Mouse (Mus musculus) forebrain, embryonic 10.5 days (tissue): ENCODE results near the gene Pbx1. TPM values are rescaled to one million over a fixed set of nuclear protein-coding genes. Genes with fewer than 3 reads are reported as not detected.

ENCODE experiments used
- DNase-seq: peaks from one replicate; pipeline ENCODE4 v3.0.0-alpha.2; 2017; ENCODE audit warnings: low spot score; ENCODE audit errors: extremely low spot score
- H3K27ac ChIP-seq: fragments of 300-500 bp; sonication (generic); 2 replicates; pipeline ENCODE4 v1.5.1; 2016; ENCODE audit warnings: mild to moderate bottlenecking
- H3K27me3 ChIP-seq: fragments of 300-500 bp; sonication (generic); 2 replicates; pipeline ENCODE4 v1.6.1; 2016; ENCODE audit warnings: mild to moderate bottlenecking; ENCODE audit not compliant: poor library complexity, severe bottlenecking
- H3K36me3 ChIP-seq: fragments of 300-500 bp; sonication (generic); replicated peaks from 2 replicates; pipeline ENCODE4 v1.6.1; 2016; ENCODE audit warnings: mild to moderate bottlenecking, moderate library complexity
- H3K4me1 ChIP-seq: fragments of 300-500 bp; sonication (generic); 2 replicates; pipeline ENCODE4 v1.6.1; 2016
- H3K4me3 ChIP-seq: fragments of 300-500 bp; sonication (generic); 2 replicates; pipeline ENCODE4 v1.5.1; 2016; ENCODE audit warnings: mild to moderate bottlenecking, moderate library complexity
- H3K9me3 ChIP-seq: fragments of 300-500 bp; sonication (generic); 2 replicates; pipeline ENCODE4 v1.6.1; 2016; ENCODE audit warnings: mild to moderate bottlenecking, moderate library complexity
- WGBS: fragments of 180-500 bp; shearing (Covaris S2); methylation state at CpG from one replicate; pipeline ENCODE4 v1.1.7; 2016; 5-methylcytosine and 5-hydroxymethylcytosine counted together
- polyA plus RNA-seq: library from polyadenylated mRNA; unstranded; fragments of >200 nt; fragmentation: Nextera tagmentation; extraction: Ambion mirVana; gene quantifications from 2 replicates; pipeline ENCODE4 v1.2.1, GENCODE M21; 2016

Gene Pbx1
- polyA plus RNA-seq, 1 experiment from 2014 or later = 38.2 TPM

GRCm38 (mm10) chr1:168344918-168345317 is 87.2 kb downstream of the Pbx1 start:
- Histone ChIP-seq H3K27me3 (no peaks in the 10 kb centered on the region), H3K27ac (no peak overlapping the region), H3K4me3 (no peak overlapping the region), H3K36me3 (peaks cover 2% of the 10 kb centered on the region), H3K4me1 (peaks cover 78% of the 10 kb centered on the region), H3K9me3 (no peaks in the 10 kb centered on the region)
- DNase-seq = no peak
- WGBS = 90% methylated on average over 8 of the region's 8 CpGs

DNA sequence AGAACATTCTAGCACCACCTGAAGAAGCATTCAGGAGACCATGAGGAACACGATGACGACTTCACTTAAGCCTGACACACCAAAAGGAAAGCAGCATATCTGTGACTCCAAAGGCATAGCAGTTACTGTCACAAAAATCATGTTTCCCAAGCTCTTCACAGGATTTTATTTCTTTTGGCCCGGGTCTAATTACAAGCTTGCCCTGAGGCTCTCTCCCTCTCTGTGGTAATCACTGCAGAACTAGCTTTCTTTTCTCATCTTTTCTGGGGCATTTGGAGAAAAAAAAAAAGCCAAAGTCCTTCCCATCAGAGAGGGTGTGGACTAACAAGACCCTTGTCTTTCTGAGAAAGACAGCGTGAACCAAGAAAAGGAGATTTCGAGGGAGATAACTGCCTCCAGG is 87.8 kb downstream of the Pbx1 start:
- no peak for DNase-seq
- Histone ChIP-seq H3K4me1 (peaks cover 76% of the 10 kb centered on the region), H3K4me3 (no peak overlapping the region), H3K9me3 (no peaks in the 10 kb centered on the region), H3K27ac (no peak overlapping the region), H3K36me3 (peaks cover 2% of the 10 kb centered on the region; the same call in 1 of the 2 replicates), H3K27me3 (no peaks in the 10 kb centered on the region)
- 82% methylated on average over 5 of the region's 5 CpGs for WGBS

DNA sequence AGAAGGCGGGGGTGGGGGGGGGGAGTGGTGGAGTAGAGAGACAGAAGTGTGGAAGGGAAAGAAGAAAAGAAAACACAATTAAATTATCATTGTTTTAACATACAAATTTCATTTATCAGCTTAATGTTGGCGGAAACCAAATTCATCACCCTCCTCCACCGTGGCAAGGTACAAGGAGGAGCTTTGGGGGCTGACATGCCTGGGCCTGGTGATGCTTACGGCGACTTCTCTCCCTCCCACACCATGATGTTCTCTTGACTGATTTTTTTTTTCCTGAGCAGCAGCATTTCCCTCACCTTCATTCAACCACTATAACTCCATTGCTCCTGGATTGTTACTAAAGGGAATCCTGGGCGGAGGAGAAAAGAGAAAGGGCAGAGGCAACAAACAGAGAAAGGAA is 89.8 kb downstream of the Pbx1 start:
- 43% methylated on average over 6 of the region's 6 CpGs for WGBS
- DNase-seq = no peak
- Histone ChIP-seq H3K36me3 (peaks cover 9% of the 10 kb centered on the region), H3K27ac (peak overlapping the region; percentile 48), H3K4me1 (peaks cover 64% of the 10 kb centered on the region), H3K4me3 (no peak overlapping the region; the same call in 1 of the 2 replicates), H3K9me3 (no peaks in the 10 kb centered on the region), H3K27me3 (no peaks in the 10 kb centered on the region)

- 22% methylated on average over 12 of the region's 12 CpGs for WGBS
- no peaks in the 10 kb centered on the region for H3K27me3 ChIP-seq
- no peaks in the 10 kb centered on the region for H3K9me3 ChIP-seq
- DNase-seq = no peak
- H3K4me3 ChIP-seq = no peak overlapping the region; the same call in 1 of the 2 replicates
- H3K27ac ChIP-seq = peak overlapping the region; percentile 48
- H3K4me1 ChIP-seq = peaks cover 61% of the 10 kb centered on the region
- H3K36me3 ChIP-seq = peaks cover 9% of the 10 kb centered on the region
These were observed 90.2 kb downstream of the Pbx1 start for GRCm38 (mm10) chr1:168341863-168342262.

DNA sequence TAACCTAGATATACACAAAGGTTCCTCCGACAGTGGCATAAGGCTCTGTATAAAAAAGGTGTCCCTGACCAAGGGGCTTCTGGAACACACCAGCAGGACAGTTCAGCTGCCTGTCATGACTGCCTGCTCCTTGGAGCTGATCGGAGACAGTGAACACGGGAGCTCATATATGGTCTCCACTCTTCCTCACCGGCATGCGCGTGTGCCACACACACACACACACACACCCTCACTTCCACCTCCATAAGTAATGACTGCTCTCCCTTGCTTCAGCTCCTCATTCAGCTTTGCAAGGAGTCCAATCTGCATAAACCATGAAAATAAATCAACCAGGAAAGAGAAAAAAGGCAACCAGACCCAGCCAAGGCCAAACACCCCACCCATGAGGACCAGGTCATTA is 90.7 kb downstream of the Pbx1 start:
- H3K4me3 ChIP-seq = no peak overlapping the region
- WGBS = 85% methylated on average over 6 of the region's 6 CpGs

GRCm38 (mm10) chr1:168336238-168336818 is 95.7 kb downstream of the Pbx1 start:
- H3K27ac ChIP-seq = no peak overlapping the region
- H3K36me3 ChIP-seq = peaks cover 50% of the 10 kb centered on the region
- peaks cover 3% of the 10 kb centered on the region; the same call in 1 of the 2 replicates for H3K9me3 ChIP-seq
- H3K27me3 ChIP-seq = no peaks in the 10 kb centered on the region
- H3K4me1 ChIP-seq = peaks cover 15% of the 10 kb centered on the region
- H3K4me3 ChIP-seq = no peak overlapping the region
- 94% methylated on average over 7 of the region's 7 CpGs for WGBS
- no peak for DNase-seq

More for the DNA sequence above, 90.7 kb downstream of the Pbx1 start:
- DNase-seq = no peak
- no peaks in the 10 kb centered on the region for H3K27me3 ChIP-seq
- no peaks in the 10 kb centered on the region for H3K9me3 ChIP-seq
- H3K4me1 ChIP-seq = peaks cover 57% of the 10 kb centered on the region
- H3K27ac ChIP-seq = peak overlapping the region; percentile 48
- peaks cover 9% of the 10 kb centered on the region for H3K36me3 ChIP-seq

DNA sequence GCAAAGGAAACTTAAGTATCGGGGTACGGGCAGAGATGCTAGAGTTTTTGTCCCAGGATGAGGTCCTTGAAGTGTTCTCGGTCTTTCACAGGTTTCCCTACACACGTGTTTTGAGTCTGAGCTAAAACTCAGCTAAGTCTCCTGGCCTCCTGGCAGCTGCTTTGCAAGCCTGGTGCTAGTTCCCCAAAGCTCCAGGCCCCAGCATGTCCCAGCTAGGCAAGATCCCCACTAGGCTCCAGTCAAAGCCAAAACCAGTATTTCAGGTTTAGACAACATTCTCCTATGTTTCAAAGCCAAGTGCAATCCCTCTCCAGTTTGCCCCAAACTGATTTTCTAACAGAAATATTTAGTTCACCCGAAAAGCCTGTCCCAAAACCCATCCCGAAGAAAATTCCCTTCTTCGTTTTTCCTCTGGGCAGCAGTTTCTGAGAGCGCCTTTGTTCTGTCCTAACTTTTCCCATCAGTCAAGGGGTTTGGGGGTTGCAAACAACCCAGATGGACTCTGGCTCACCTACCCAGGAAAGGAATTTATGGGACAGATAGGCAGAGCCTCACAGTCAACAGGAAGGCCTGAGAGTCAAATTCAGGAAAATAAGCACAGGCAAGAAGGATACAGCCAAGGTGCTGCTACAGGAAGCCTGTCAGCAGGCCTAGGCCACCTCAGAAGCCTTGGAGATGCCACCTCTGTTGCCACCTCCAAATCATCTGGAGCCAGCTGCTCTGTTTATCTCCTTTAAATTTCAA is 97.1 kb downstream of the Pbx1 start:
- Histone ChIP-seq H3K9me3 (peaks cover 3% of the 10 kb centered on the region; the same call in 1 of the 2 replicates), H3K4me3 (no peak overlapping the region), H3K27me3 (no peaks in the 10 kb centered on the region), H3K27ac (no peak overlapping the region), H3K36me3 (peaks cover 50% of the 10 kb centered on the region), H3K4me1 (peaks cover 24% of the 10 kb centered on the region)
- WGBS = 89% methylated on average over 8 of the region's 8 CpGs
- DNase-seq = no peak

- H3K36me3 ChIP-seq = peaks cover 46% of the 10 kb centered on the region
- WGBS = 92% methylated on average over 9 of the region's 9 CpGs
- H3K4me1 ChIP-seq = peaks cover 50% of the 10 kb centered on the region
- H3K4me3 ChIP-seq = no peak overlapping the region
- H3K27me3 ChIP-seq = no peaks in the 10 kb centered on the region
- DNase-seq = no peak
- H3K9me3 ChIP-seq = peaks cover 3% of the 10 kb centered on the region; the same call in 1 of the 2 replicates
- no peak overlapping the region for H3K27ac ChIP-seq
These were observed 100.0 kb downstream of the Pbx1 start for GRCm38 (mm10) chr1:168332056-168332455.

GRCm38 (mm10) chr1:168328236-168328605 is 103.8 kb downstream of the Pbx1 start:
- WGBS = 72% methylated on average over 3 of the region's 3 CpGs
- H3K36me3 ChIP-seq = peaks cover 15% of the 10 kb centered on the region
- no peaks in the 10 kb centered on the region for H3K9me3 ChIP-seq
- H3K27ac ChIP-seq = peak overlapping the region; percentile 56; the same call in 1 of the 2 replicates
- DNase-seq = no peak
- peaks cover 85% of the 10 kb centered on the region for H3K4me1 ChIP-seq
- no peak overlapping the region for H3K4me3 ChIP-seq
- no peaks in the 10 kb centered on the region for H3K27me3 ChIP-seq

DNA sequence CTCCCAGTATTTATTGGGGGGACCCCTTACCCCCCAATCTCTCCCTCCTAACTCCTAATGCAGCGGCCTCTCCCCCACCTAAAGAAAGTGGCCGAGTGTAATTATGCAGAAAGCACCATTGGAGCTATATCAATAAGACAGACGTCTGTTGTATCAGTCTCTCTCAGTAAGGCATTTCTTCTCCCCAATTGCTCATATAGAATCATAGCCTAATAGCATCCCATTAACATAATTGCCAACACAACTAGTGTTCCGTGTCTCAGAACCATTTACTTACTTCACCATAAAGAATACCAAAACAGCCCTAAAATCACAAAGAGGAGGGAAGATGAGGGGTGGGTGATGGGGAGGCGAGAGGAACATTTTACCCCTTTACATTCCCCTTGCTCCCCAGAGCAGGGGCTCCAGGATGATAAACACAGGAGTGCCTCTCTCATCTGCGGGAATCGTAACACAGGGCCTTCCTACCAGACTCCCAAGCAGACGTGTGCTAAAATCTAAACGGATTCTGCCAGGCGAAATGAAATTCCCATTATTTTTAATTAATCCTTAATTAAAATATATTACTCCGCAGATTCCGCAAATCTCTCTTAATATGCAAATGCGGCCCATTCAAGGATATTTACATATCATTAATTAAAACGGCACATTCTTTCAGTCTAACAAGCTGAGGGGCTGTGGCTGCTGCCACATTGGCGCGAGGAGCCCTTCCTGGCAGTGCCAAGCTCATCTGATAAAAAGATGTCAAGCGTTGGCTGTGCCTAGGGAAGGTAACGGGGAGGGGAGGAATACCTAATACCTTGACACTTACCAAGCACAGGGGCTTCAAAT is 104.5 kb downstream of the Pbx1 start:
- DNase-seq = no peak
- 0 out of 2 replicates have a peak overlapping the region, but pooled peaks have one; percentile 56 for H3K27ac ChIP-seq
- H3K27me3 ChIP-seq = no peaks in the 10 kb centered on the region
- no peaks in the 10 kb centered on the region for H3K9me3 ChIP-seq
- no peak overlapping the region for H3K4me3 ChIP-seq
- H3K4me1 ChIP-seq = peaks cover 85% of the 10 kb centered on the region
- 81% methylated on average over 18 of the region's 18 CpGs for WGBS
- H3K36me3 ChIP-seq = peaks cover 12% of the 10 kb centered on the region

DNA sequence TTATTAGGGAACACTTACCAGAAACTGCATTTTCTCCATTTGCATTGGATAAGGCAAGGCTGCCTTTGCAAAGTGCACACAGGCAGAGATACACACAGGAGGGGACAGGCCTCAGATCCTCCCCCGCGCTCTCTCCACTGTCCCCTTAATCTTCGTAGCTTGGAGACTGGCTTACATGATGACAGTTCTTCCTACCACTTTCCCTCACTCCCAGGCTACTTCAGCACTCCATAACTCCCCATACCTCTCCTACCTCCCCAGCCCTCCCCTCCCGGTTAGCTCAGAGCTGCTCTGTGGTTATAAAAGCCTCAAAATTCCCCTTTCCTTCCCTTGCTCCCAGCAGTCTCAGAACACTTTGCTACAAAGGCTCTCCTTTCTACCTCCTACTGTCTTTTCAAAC is 106.3 kb downstream of the Pbx1 start:
- Histone ChIP-seq H3K36me3 (peaks cover 14% of the 10 kb centered on the region), H3K4me1 (peaks cover 76% of the 10 kb centered on the region), H3K4me3 (no peak overlapping the region), H3K27me3 (no peaks in the 10 kb centered on the region), H3K9me3 (no peaks in the 10 kb centered on the region), H3K27ac (peak overlapping the region; percentile 68)
- no peak for DNase-seq
- 61% methylated on average over 4 of the region's 4 CpGs for WGBS

DNA sequence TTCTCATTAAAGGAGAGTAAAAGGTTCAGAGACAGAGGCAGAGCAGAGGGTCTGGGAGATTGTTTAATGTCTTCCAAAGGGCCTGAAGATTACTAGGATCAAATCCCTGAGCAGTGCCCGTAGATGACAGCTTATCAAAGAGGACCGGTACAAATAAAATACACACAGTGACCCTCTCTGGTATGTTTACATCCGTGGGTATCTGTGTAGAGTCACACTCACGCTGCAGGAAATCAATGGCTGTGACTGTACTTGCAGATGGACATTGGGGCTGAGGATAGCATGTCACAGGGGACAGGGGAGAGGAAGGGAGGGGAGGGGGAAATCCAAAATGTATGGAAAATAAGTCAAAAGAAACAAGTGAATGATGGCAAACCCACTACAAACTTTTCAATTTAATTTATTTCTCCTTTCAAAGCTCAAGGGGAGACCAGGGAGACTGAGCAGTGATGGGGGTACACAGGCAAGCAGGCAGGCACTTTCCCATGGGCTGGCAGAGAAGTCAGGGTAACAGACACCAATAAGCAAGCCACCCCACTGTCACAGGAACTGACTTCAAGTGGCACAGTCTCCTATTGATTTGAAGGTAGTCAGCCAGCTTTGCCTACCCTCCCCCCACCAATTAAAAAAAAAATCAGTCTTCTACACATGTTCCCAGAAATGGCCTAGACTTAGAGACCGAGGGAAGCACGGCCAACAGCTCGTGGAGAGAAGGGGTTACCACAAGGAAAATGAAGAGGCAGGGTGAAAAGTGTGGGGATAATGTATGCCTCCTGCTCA is 107.6 kb downstream of the Pbx1 start:
- peaks cover 14% of the 10 kb centered on the region for H3K36me3 ChIP-seq
- H3K27me3 ChIP-seq = no peaks in the 10 kb centered on the region
- 78% methylated on average over 7 of the region's 7 CpGs for WGBS
- no peaks in the 10 kb centered on the region for H3K9me3 ChIP-seq
- no peak overlapping the region for H3K4me3 ChIP-seq
- no peak for DNase-seq
- peak overlapping the region; percentile 51; the same call in 1 of the 2 replicates for H3K27ac ChIP-seq
- peaks cover 74% of the 10 kb centered on the region for H3K4me1 ChIP-seq
